ENCODE assay signal across 29 mouse cellular contexts in the genomic region with DNA sequence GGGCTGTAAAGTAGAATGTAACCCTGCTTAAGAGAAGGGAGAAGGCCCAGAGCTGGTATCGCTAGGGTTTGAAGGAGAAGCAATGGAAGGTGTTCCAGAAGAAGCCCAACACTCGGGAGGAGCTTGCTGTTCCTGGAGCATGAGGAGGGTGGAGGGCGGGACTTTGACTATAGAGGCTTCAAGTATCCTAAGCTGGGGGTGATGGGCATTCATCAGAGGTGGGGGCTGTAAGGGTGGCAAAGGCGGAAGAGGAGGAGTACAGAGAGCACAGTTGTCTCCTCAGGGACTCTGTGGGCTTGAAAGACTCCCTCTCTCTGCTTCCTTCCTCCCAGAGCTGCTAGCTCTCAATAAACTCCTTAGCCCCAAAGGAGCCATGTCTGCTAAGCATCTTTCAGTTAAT. TPM values are rescaled to one million over a fixed set of nuclear protein-coding genes. Genes with fewer than 3 reads are reported as not detected.
"Had no signal": no experiment of that assay in that cellular context is flagged by ENCODE, and none has a peak within 500 bp of the region (broad histone marks: within the 10 kb centered on the region; RNA-seq: fewer than 3 reads in every experiment).

No protein-coding gene starts in this region.

- DNase-seq: kidney, adult 11 months; kidney, adult 8-10 months; kidney, postnatal 10 days; kidney, postnatal 36 days; layer of hippocampus, adult 9-11 months; lung, adult 18-20 months; lung, postnatal 10 days; lung, postnatal 4 days; midbrain, embryonic 14.5 days; thymus, postnatal 14 days; thymus, postnatal 4 days had no signal

- H3K27ac ChIP-seq: kidney, embryonic 15.5 days; liver, embryonic 14.5 days; lung, embryonic 15.5 days; stomach, embryonic 15.5 days had no signal

- H3K4me2 ChIP-seq: kidney, embryonic 15.5 days; lung, embryonic 15.5 days; midbrain, embryonic 11.5 days; stomach, embryonic 15.5 days had no signal

- H3K9ac ChIP-seq: kidney, embryonic 15.5 days; liver, embryonic 14.5 days; lung, embryonic 15.5 days; stomach, embryonic 15.5 days had no signal

- H3K36me3 ChIP-seq: kidney, embryonic 15.5 days; lung, embryonic 15.5 days; stomach, embryonic 15.5 days had no signal

- H3K27me3 ChIP-seq: kidney, embryonic 15.5 days; lung, embryonic 15.5 days; stomach, embryonic 15.5 days had no signal

- H3K9me3 ChIP-seq: kidney, embryonic 15.5 days; lung, embryonic 15.5 days; stomach, embryonic 15.5 days had no signal

- H3K4me3 ChIP-seq: kidney, embryonic 15.5 days; lung, embryonic 15.5 days; stomach, embryonic 15.5 days had no signal

RNA-seq across cellular contexts. Expression of gene Zfp683, which starts 46.6 kb away (rescaled TPM):
- total RNA-seq: layer of hippocampus, adult 18-20 months; layer of hippocampus, postnatal 25 days; left cerebral cortex, adult 18-20 months; left cerebral cortex, postnatal 10 days; left cerebral cortex, postnatal 36 days; liver, adult 2 months; megakaryocyte progenitor cell, adult 5-6 weeks; megakaryocyte-erythroid progenitor cell, adult 5-6 weeks; midbrain, postnatal 0 days had no signal
- polyA plus RNA-seq: intestine, embryonic 14.5 days; kidney, embryonic 15.5 days; limb, embryonic 11.5 days; lung, embryonic 15.5 days; midbrain, embryonic 11.5 days; midbrain, embryonic 14.5 days; midbrain, postnatal 0 days; neural tube, embryonic 11.5 days; neural tube, embryonic 14.5 days; stomach, embryonic 15.5 days had no signal
